Mouse (Mus musculus) CH12.LX (cell line): Measurements from ENCODE around the gene Cdc14a.
A peak's percentile ranks its signal among the peaks of the same experiment; 100 is the strongest.

ENCODE experiments used
- CTCF ChIP-seq, 2 experiments: IDR thresholded peaks in 1 of 2; conservative IDR thresholded peaks in 1 of 2; 2 replicates each; pipeline ENCODE4 v1.5.1; 2011 to 2012; ENCODE audit warnings: low read depth in 2 of 2, low read length in 2 of 2, improper control_type of control experiment in 1 of 2, inconsistent platforms in 1 of 2, mild to moderate bottlenecking in 1 of 2, moderate library complexity in 1 of 2
- ELF1 ChIP-seq: IDR thresholded peaks from 2 replicates; pipeline ENCODE4 v1.6.1; 2014; ENCODE audit warnings: low read depth, mild to moderate bottlenecking, inconsistent platforms, low read length, improper control_type of control experiment
- GABPA ChIP-seq: IDR thresholded peaks from 2 replicates; pipeline ENCODE4 v1.6.1; 2012; ENCODE audit warnings: low read depth, low read length, improper control_type of control experiment, inconsistent platforms; ENCODE audit not compliant: insufficient replicate concordance
- MYC ChIP-seq: IDR thresholded peaks from 2 replicates; pipeline ENCODE4 v1.6.1; 2011; ENCODE audit warnings: low read depth, mild to moderate bottlenecking, improper control_type of control experiment, low read length
- PAX5 ChIP-seq: IDR thresholded peaks from 2 replicates; pipeline ENCODE4 v1.6.1; 2012; ENCODE audit warnings: low read length, inconsistent platforms, mixed read lengths
- POLR2A ChIP-seq: IDR thresholded peaks from 2 replicates; pipeline ENCODE4 v1.6.1; 2011; ENCODE audit warnings: low read depth, mild to moderate bottlenecking, improper control_type of control experiment, low read length
- TCF12 ChIP-seq: IDR thresholded peaks from 2 replicates; pipeline ENCODE4 v1.6.1; 2014; ENCODE audit warnings: low read depth, mild to moderate bottlenecking, inconsistent platforms, low read length, improper control_type of control experiment

DNA sequence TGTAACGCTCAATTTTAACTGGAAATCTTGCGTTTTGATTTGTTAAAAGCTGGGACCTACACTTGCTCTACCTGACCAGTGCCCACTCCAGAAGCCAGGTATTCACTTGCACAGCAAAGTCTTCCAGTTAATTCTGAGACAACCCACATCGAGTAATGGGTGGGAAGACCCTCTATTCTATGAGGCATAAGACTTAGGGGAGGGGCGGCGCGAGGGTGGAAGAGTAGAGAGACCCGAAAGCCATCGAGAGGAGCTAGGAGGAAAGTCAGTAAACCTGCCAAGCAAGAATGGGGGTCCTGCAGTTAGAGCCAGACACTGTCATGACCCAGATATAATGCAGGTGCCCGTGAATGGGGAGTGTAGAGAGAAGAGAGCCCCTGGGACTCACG is 96.2 kb downstream of the Cdc14a start:
- no peak for TF ChIP-seq MYC
- no peak for TF ChIP-seq ELF1
- no peak; a peak in 1 of 4 replicates for TF ChIP-seq CTCF (conservative IDR thresholded peaks at IDR 0.05 in 1 of 2, IDR thresholded peaks at IDR 0.05 in 1 of 2; ENCODE audit: low read depth in 2 of 2, low read length in 2 of 2)
- TF ChIP-seq TCF12, result 0 out of 2 replicates have a peak, but pooled peaks have one; percentile 9
- no peak for TF ChIP-seq POLR2A
- TF ChIP-seq PAX5, result no peak
- no peak for TF ChIP-seq GABPA
